Mouse (Mus musculus): ENCODE measurements around the gene Zfp697. TPM values are rescaled to one million over a fixed set of nuclear protein-coding genes. Genes with fewer than 3 reads are reported as not detected.
A peak's percentile ranks its signal among the peaks of the same experiment; 100 is the strongest.
"Not testable (repeated sequence)": the region's sequence is repeated elsewhere in the genome, so short reads cannot be mapped to it uniquely, and the experiment has no call there.

Zfp697 gene
- polyA plus RNA-seq, 1 experiment from 2014 or later = 21.5 TPM

DNA sequence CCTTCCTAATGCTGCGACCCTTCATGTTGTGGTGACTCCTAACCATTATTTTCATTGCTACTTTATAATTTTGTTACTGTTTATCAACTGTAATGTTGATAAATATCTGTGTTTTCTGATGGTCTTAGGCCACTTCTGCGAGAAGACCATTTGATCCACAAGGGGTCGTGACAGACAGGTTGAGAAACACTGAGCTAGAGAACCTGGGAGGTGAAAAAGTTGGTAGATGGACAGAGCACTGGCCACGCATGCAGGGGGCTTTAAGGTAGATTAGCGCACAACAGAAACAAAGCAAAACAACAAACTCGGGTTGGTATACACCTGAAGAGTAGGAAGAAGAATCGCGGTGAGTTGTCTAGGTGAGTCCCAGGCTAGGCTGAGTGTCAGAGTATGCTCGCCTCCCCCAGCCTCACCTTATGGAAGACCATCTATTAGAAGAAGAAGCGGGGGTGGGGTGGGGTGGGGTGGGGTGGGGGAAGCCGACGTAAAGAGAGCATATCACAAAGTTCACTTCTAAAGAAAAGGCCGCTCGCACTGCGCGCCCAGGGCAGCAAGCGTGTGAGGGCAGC, 500 bp upstream of the Zfp697 start:
- ATAC-seq (ENCODE audit: low FRiP score, low TSS enrichment) = peak; percentile 44
- Histone ChIP-seq H3K4me2 (replicated peaks; ENCODE audit: low read depth, low read length) (peak overlapping the region; percentile 90), H3K9ac (ENCODE audit: low read depth, low read length) (peak overlapping the region; percentile 92), H3K27ac (ENCODE audit: low read depth, low read length) (peak overlapping the region; percentile 88; the same call in 1 of the 2 replicates), H3K4me1 (ENCODE audit: control insufficient read depth, insufficient read depth, low read length) (peaks cover 19% of the 10 kb centered on the region), H3K27me3 (ENCODE audit: control insufficient read depth, insufficient read depth, low read length) (no peaks in the 10 kb centered on the region), H3K9me3 (ENCODE audit: control insufficient read depth, low read length) (no peaks in the 10 kb centered on the region), H3K4me3 (ENCODE audit: low read length) (peak overlapping the region; percentile 90), H3K36me3 (ENCODE audit: control insufficient read depth, insufficient read depth, low read length) (no peaks in the 10 kb centered on the region)
- WGBS = 7% methylated on average over 17 of the region's 17 CpGs

DNA sequence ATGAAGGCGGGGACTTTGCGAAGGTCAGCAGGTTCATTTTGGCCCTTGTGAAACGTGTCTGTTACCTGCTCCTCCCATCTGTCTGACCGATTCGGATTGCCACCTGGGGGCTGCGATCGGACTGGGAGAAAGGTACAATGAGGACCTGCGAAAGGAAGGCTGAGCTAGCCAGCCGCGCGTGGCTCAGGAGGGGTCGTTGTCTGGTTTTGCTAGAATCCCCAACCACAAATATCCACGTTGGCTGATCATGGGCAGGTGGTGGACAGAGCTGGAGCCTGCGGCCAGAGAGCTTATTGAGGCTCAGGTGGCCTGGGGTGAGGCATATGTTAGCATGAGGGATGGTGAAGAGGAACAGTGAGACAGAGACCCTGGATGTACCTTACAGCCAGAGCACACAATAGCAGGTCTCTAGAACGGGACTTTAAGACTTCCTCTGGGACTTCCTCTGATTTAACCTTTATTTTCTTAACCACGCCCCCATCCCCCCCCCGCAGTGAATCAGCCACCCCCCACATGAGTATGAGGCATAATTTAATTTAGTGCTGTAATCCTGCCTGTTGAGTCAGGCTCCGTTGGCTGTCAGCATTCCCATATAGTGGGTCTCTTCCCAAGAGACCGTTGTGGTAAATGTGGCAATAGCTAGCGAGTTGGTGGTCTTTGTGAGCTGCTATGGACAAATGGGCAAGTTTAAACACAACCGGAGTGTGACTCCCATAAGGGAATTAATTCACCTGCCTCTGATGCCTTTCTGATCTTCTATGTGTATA, 946 bp downstream of the Zfp697 start:
- peak; percentile 20; the same call in 1 of the 2 replicates for ATAC-seq (ENCODE audit: low FRiP score, low TSS enrichment)
- no peaks in the 10 kb centered on the region for H3K27me3 ChIP-seq (ENCODE audit: control insufficient read depth, insufficient read depth, low read length)
- peak overlapping the region; percentile 90 for H3K4me3 ChIP-seq (ENCODE audit: low read length)
- H3K27ac ChIP-seq (ENCODE audit: low read depth, low read length) = peak overlapping the region; percentile 88; the same call in 1 of the 2 replicates
- peak overlapping the region; percentile 90 for H3K4me2 ChIP-seq (replicated peaks; ENCODE audit: low read depth, low read length)
- peaks cover 25% of the 10 kb centered on the region for H3K4me1 ChIP-seq (ENCODE audit: control insufficient read depth, insufficient read depth, low read length)
- H3K9ac ChIP-seq (ENCODE audit: low read depth, low read length) = peak overlapping the region; percentile 92
- no peaks in the 10 kb centered on the region for H3K36me3 ChIP-seq (ENCODE audit: control insufficient read depth, insufficient read depth, low read length)
- H3K9me3 ChIP-seq (ENCODE audit: control insufficient read depth, low read length) = no peaks in the 10 kb centered on the region
- 7% methylated on average over 21 of the region's 21 CpGs for WGBS

DNA sequence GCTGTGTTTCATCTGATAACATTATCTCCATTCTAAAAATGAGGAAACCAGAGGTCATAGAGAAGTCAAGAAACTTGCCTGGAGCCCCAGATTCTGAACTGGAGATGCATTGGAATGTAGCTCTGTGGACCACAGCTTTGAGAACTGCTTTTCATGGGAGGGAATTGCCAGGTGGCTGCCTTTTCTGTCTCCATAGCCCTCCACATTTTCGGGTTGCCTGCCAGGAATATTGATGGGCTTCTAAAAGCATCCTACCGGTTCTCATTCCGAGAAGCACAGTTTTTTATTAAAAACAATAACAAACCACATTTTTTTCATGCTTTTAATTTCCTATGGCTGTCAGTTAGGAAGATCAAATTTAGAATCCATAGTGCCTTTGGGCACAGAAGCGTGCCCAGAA, 4.8 kb downstream of the Zfp697 start:
- no peak overlapping the region for H3K9ac ChIP-seq (ENCODE audit: low read depth, low read length)
- H3K9me3 ChIP-seq (ENCODE audit: control insufficient read depth, low read length) = no peaks in the 10 kb centered on the region
- H3K27ac ChIP-seq (ENCODE audit: low read depth, low read length) = no peak overlapping the region
- no peak for ATAC-seq (ENCODE audit: low FRiP score, low TSS enrichment)
- H3K27me3 ChIP-seq (ENCODE audit: control insufficient read depth, insufficient read depth, low read length) = no peaks in the 10 kb centered on the region
- WGBS = 51% methylated on average over 4 of the region's 4 CpGs
- no peak overlapping the region for H3K4me3 ChIP-seq (ENCODE audit: low read length)
- H3K36me3 ChIP-seq (ENCODE audit: control insufficient read depth, insufficient read depth, low read length) = no peaks in the 10 kb centered on the region
- H3K4me2 ChIP-seq (replicated peaks; ENCODE audit: low read depth, low read length) = no peak overlapping the region
- peaks cover 23% of the 10 kb centered on the region; the same call in 1 of the 2 replicates for H3K4me1 ChIP-seq (ENCODE audit: control insufficient read depth, insufficient read depth, low read length)

DNA sequence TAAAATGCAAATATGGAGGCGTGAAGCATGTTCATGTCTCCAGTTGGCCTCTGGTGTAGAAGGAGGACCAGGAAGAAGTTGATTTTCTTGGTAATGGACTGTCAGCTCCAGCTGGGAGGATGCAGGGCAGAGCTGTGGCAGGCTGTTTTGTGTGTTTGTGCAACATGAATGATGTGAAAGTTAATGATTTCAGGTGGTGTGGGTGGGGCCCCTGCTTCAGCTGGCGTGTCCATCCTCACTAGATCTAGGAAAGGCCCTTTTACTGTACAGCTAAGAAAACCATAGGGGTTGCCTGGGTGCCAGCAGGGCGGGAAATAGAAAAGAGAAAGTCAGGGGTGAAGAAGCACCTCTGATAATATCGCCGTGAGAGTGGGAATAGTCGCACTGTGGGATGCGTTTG, 5.5 kb downstream of the Zfp697 start:
- Histone ChIP-seq H3K9ac (ENCODE audit: low read depth, low read length) (no peak overlapping the region), H3K36me3 (ENCODE audit: control insufficient read depth, insufficient read depth, low read length) (no peaks in the 10 kb centered on the region), H3K9me3 (ENCODE audit: control insufficient read depth, low read length) (no peaks in the 10 kb centered on the region), H3K4me1 (ENCODE audit: control insufficient read depth, insufficient read depth, low read length) (peaks cover 23% of the 10 kb centered on the region; the same call in 1 of the 2 replicates), H3K27ac (ENCODE audit: low read depth, low read length) (no peak overlapping the region), H3K27me3 (ENCODE audit: control insufficient read depth, insufficient read depth, low read length) (no peaks in the 10 kb centered on the region), H3K4me3 (ENCODE audit: low read length) (no peak overlapping the region), H3K4me2 (replicated peaks; ENCODE audit: low read depth, low read length) (no peak overlapping the region)
- no peak for ATAC-seq (ENCODE audit: low FRiP score, low TSS enrichment)
- 81% methylated on average over 7 of the region's 7 CpGs for WGBS

DNA sequence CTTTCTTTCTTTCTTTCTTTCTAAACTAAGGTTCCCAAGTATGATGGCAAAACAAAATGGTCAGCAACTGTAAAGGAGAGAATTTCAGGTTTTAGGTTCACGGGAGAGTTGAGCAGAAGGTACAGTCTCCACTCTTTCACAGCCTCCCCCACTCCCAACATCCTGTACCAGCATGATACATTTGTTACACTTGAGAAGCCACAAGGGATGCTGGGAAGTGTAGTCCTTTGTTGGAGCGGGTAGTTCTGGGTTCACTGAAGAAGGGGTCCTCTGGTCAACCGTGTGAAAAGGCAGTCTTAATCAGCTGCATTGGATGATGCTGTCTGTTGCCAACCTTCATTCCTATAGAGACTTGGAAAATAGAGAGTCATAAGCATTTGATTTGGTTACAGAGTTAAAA, 7.0 kb downstream of the Zfp697 start:
- Histone ChIP-seq H3K27ac (ENCODE audit: low read depth, low read length) (no peak overlapping the region), H3K9ac (ENCODE audit: low read depth, low read length) (no peak overlapping the region), H3K4me3 (ENCODE audit: low read length) (no peak overlapping the region), H3K27me3 (ENCODE audit: control insufficient read depth, insufficient read depth, low read length) (no peaks in the 10 kb centered on the region), H3K36me3 (ENCODE audit: control insufficient read depth, insufficient read depth, low read length) (no peaks in the 10 kb centered on the region), H3K4me1 (ENCODE audit: control insufficient read depth, insufficient read depth, low read length) (peaks cover 8% of the 10 kb centered on the region; the same call in 1 of the 2 replicates), H3K4me2 (replicated peaks; ENCODE audit: low read depth, low read length) (no peak overlapping the region), H3K9me3 (ENCODE audit: control insufficient read depth, low read length) (no peaks in the 10 kb centered on the region)
- 52% methylated on average over 3 of the region's 3 CpGs for WGBS
- peak; percentile 75; the same call in 1 of the 2 replicates for ATAC-seq (ENCODE audit: low FRiP score, low TSS enrichment)

DNA sequence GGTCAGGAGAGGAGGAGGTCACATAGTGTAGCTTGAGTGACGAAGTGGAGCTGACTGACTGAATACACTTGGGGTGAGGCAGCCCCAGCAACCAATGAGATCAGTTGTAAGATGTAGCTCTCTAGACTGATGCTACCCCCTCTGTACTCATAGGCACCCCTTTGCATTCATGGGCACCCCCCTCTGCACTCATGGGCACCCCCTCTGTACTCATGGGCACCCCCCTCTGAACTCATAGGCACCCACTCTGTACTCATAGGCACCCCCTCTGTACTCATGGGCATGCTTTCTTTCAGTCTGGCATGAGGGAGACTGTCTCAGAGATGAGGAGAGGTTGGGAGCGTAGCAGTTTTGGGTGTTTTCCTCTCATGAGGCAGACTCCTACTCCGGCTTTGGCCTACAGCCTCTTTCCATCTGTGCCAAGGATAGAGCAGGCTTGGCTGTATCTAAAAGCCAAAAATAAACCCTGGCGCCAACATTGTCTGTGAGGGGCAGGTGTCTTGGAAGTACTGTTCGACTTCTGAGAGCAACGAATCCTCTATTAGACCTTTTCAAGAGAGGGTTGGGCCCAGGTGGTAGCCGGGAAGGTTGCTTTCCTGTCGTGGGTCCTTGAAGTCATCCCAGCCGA, 22.1 kb downstream of the Zfp697 start:
- H3K9ac ChIP-seq (ENCODE audit: low read depth, low read length); H3K4me1 ChIP-seq (ENCODE audit: control insufficient read depth, insufficient read depth, low read length); H3K36me3 ChIP-seq (ENCODE audit: control insufficient read depth, insufficient read depth, low read length); ATAC-seq (ENCODE audit: low FRiP score, low TSS enrichment); H3K27ac ChIP-seq (ENCODE audit: low read depth, low read length); H3K9me3 ChIP-seq (ENCODE audit: control insufficient read depth, low read length); H3K4me2 ChIP-seq (replicated peaks; ENCODE audit: low read depth, low read length); H3K4me3 ChIP-seq (ENCODE audit: low read length); H3K27me3 ChIP-seq (ENCODE audit: control insufficient read depth, insufficient read depth, low read length): not testable (repeated sequence)
- WGBS = 94% methylated on average over 9 of the region's 9 CpGs

DNA sequence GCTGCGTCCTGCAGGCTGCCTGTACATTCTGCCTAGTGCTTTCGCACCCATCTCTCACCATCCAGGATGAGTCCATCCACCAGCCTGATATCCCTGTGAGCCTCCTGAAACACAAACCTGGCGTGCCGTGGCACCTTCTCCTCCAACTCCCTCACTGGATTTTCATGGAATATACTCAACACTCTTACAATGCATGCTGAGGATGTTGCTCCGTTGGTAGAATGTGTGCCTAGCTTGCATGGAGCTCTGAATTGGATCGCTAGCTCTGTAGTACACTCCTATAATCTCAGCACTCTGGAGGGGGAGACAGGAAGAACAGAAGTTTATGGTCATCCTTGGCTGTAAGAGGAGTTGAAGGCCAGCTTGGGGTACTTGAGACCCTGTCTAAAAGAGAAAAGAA, 23.6 kb downstream of the Zfp697 start:
- not testable (repeated sequence) for H3K27ac ChIP-seq (ENCODE audit: low read depth, low read length); H3K27me3 ChIP-seq (ENCODE audit: control insufficient read depth, insufficient read depth, low read length); H3K9ac ChIP-seq (ENCODE audit: low read depth, low read length); H3K4me3 ChIP-seq (ENCODE audit: low read length); ATAC-seq (ENCODE audit: low FRiP score, low TSS enrichment); H3K36me3 ChIP-seq (ENCODE audit: control insufficient read depth, insufficient read depth, low read length); H3K4me2 ChIP-seq (replicated peaks; ENCODE audit: low read depth, low read length); H3K4me1 ChIP-seq (ENCODE audit: control insufficient read depth, insufficient read depth, low read length); H3K9me3 ChIP-seq (ENCODE audit: control insufficient read depth, low read length)
- WGBS = 88% methylated on average over 5 of the region's 6 CpGs

DNA sequence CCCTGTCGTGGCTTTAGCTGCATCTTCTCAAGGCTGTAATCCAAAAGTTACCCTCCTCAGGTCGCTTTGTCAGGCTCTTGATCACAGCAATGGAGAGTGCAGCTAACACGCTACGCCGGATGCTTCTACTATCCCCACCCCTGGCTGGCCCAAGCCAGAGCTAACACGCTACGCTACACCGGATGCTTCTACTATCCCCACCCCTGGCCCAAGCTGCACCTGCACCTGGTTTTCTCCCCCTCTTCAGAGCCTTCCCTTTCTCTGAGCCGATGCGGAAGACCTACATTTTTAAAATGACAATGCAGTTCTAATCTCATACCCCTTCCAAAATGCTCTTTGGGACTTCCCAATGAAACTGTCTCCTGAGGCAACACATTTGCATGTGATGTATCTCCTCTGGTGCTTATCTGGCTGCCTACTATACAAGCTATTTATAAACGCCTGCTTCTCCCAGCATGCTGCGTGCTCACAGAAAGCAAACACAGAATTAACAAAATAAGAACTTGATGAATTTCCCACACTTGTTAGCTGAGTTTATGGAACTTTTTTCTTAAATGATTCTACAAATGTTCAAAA, 24.4 kb downstream of the Zfp697 start:
- H3K4me1 ChIP-seq (ENCODE audit: control insufficient read depth, insufficient read depth, low read length); H3K4me2 ChIP-seq (replicated peaks; ENCODE audit: low read depth, low read length); H3K9me3 ChIP-seq (ENCODE audit: control insufficient read depth, low read length); H3K36me3 ChIP-seq (ENCODE audit: control insufficient read depth, insufficient read depth, low read length); H3K27ac ChIP-seq (ENCODE audit: low read depth, low read length); ATAC-seq (ENCODE audit: low FRiP score, low TSS enrichment); H3K4me3 ChIP-seq (ENCODE audit: low read length); H3K27me3 ChIP-seq (ENCODE audit: control insufficient read depth, insufficient read depth, low read length); H3K9ac ChIP-seq (ENCODE audit: low read depth, low read length): not testable (repeated sequence)
- WGBS = 72% methylated on average over 12 of the region's 12 CpGs
